Mouse (Mus musculus) kidney, adult 2 months (tissue): ENCODE measurements at regions not wholly inside any gene's neighbourhood (a gene's known extent, or its start where the extent isn't known, plus 50 kb on each side); places are given as distances from the start of the nearest gene placed in this dataset.

Experiments
- CTCF ChIP-seq: fragments of 200-500 bp; conservative IDR thresholded peaks from 2 replicates; pipeline ENCODE4 v1.5.1; 2011; ENCODE audit warnings: low read depth, mild to moderate bottlenecking, control low read depth, low read length, moderate library complexity, mixed read lengths; ENCODE audit not compliant: insufficient read depth, insufficient read length
- POLR2A ChIP-seq: fragments of 200-500 bp; IDR thresholded peaks from one replicate; pipeline ENCODE4 v1.6.1; 2011; ENCODE audit warnings: low read depth, low read length, control low read depth

- TF ChIP-seq POLR2A (no peak), CTCF (no peak)
Observed at GRCm38 (mm10) chr10:19162104-19162503, 146.6 kb upstream of the Tnfaip3 start.
